Mouse (Mus musculus) ES-E14 (cell line): ENCODE data around the gene Plvap. TPM values are rescaled to one million over a fixed set of nuclear protein-coding genes. Genes with fewer than 3 reads are reported as not detected.

Source experiments
- DNase-seq: peaks from one replicate; pipeline ENCODE4 v3.0.0-alpha.2; 2013; ENCODE audit warnings: low read depth, low spot score
- H3K27ac ChIP-seq: 2 replicates; pipeline ENCODE4 v1.5.1; 2012; ENCODE audit warnings: low read depth, mild to moderate bottlenecking, low read length, moderate library complexity, mixed read lengths; ENCODE audit not compliant: poor library complexity, insufficient read depth, severe bottlenecking
- H3K36me3 ChIP-seq: 2 replicates; pipeline ENCODE4 v1.6.1; 2012; ENCODE audit warnings: mild to moderate bottlenecking, low read length, moderate library complexity, mixed read lengths; ENCODE audit not compliant: control insufficient read depth, poor library complexity, insufficient read depth, severe bottlenecking
- H3K4me1 ChIP-seq, 2 experiments: fragments of 150-350 bp in 1 of 2; sonication (generic) in 1 of 2; 2 replicates each; pipeline ENCODE4 v1.6.1; 2012; ENCODE audit warnings: low read length in 2 of 2, mild to moderate bottlenecking in 1 of 2, mixed read lengths in 1 of 2; ENCODE audit not compliant: control insufficient read depth in 2 of 2, insufficient read depth in 2 of 2, poor library complexity in 1 of 2
- H3K4me3 ChIP-seq, 2 experiments: fragments of 150-350 bp in 1 of 2; sonication (generic) in 1 of 2; 2 replicates each; pipeline ENCODE4 v1.5.1; 2012; ENCODE audit warnings: low read length in 2 of 2, low read depth in 1 of 2, mild to moderate bottlenecking in 1 of 2, mixed read lengths in 1 of 2; ENCODE audit not compliant: insufficient read depth in 1 of 2, poor library complexity in 1 of 2, severe bottlenecking in 1 of 2
- H3K9ac ChIP-seq: 2 replicates; pipeline ENCODE4 v1.6.1; 2012; ENCODE audit warnings: low read depth, mild to moderate bottlenecking, low read length, mixed read lengths; ENCODE audit not compliant: poor library complexity, insufficient read depth, severe bottlenecking
- H3K9me3 ChIP-seq: fragments of 150-350 bp; sonication (generic); 2 replicates; pipeline ENCODE4 v1.6.1; 2012; ENCODE audit warnings: low read depth, mild to moderate bottlenecking, low read length; ENCODE audit not compliant: control insufficient read depth, insufficient read depth
- CHD2 ChIP-seq: IDR thresholded peaks from 2 replicates; pipeline ENCODE4 v1.6.1; 2014; ENCODE audit warnings: mild to moderate bottlenecking, low read depth, low read length, inconsistent platforms
- HCFC1 ChIP-seq: IDR thresholded peaks from 2 replicates; pipeline ENCODE4 v1.6.1; 2012; ENCODE audit warnings: low read length, inconsistent platforms, borderline replicate concordance; ENCODE audit not compliant: insufficient read depth
- MAFK ChIP-seq: IDR thresholded peaks from 2 replicates; pipeline ENCODE4 v1.6.1; 2014; ENCODE audit warnings: mild to moderate bottlenecking, low read depth, low read length, inconsistent platforms; ENCODE audit not compliant: insufficient read depth
- ZC3H11A ChIP-seq: IDR thresholded peaks from 2 replicates; pipeline ENCODE4 v1.6.1; 2012; ENCODE audit warnings: low read depth, mild to moderate bottlenecking, inconsistent platforms, low read length, borderline replicate concordance
- ZNF384 ChIP-seq: IDR thresholded peaks from 2 replicates; pipeline ENCODE4 v1.6.1; 2012; ENCODE audit warnings: low read depth, low read length, inconsistent platforms
- in situ Hi-C, 2 experiments: fragments of 600-800 bp; cut with MboI; formaldehyde crosslinking; loops; one replicate each; pipeline ENCODE4 v1.15.1; 2025; ENCODE audit warnings: low sequenced_read_pairs in 2 of 2, inconsistent platforms in 1 of 2; ENCODE audit not compliant: unreplicated experiment in 2 of 2
- total RNA-seq: library from RNA; depleted of rRNA; stranded (reverse); fragments of 300-350 nt; gene quantifications from 2 replicates; pipeline ENCODE4 v1.2.3, GENCODE M21; 2012

The Plvap gene
- total RNA-seq, 1 experiment = 2.5 TPM

GRCm38 (mm10) chr8:71558071-71558957 is 46.8 kb upstream of the Plvap start, which contains the start of gene Tmem221:
TSS of gene Tmem221 (minus strand) at chr8:71558871.
- peak within 1 kb of the TSS; percentile 73 to 74 for H3K4me3 ChIP-seq
- TF ChIP-seq ZNF384 (no peak), ZC3H11A (no peak), MAFK (no peak)
- no peaks in the 10 kb centered on the region for H3K9me3 ChIP-seq
- no peaks in the 10 kb centered on the region; a peak in 1 of 4 replicates for H3K4me1 ChIP-seq
- H3K36me3 ChIP-seq = no peaks in the 10 kb centered on the region
- no peak within 1 kb of the TSS for H3K27ac ChIP-seq
- no peak for DNase-seq
- in situ Hi-C loops = no loop called here
- H3K9ac ChIP-seq = peak within 1 kb of the TSS; percentile 70

GRCm38 (mm10) chr8:71554644-71555043 is 43.1 kb upstream of the Plvap start:
- DNase-seq = no peak
- no peaks in the 10 kb centered on the region for H3K36me3 ChIP-seq
- no peak overlapping the region for H3K27ac ChIP-seq
- no peaks in the 10 kb centered on the region; a peak in 1 of 4 replicates for H3K4me1 ChIP-seq
- no peak overlapping the region for H3K9ac ChIP-seq
- in situ Hi-C loops = no loop called here
- H3K4me3 ChIP-seq = no peak overlapping the region
- no peak for TF ChIP-seq ZNF384
- no peak for TF ChIP-seq HCFC1
- TF ChIP-seq ZC3H11A = no peak
- no peak for TF ChIP-seq CHD2
- no peak for TF ChIP-seq MAFK
- H3K9me3 ChIP-seq = no peaks in the 10 kb centered on the region

GRCm38 (mm10) chr8:71554001-71554400 is 42.4 kb upstream of the Plvap start:
- no peak overlapping the region for H3K9ac ChIP-seq
- no peak for TF ChIP-seq HCFC1
- no peak for TF ChIP-seq CHD2
- TF ChIP-seq MAFK = no peak
- TF ChIP-seq ZNF384 = no peak
- no peak for TF ChIP-seq ZC3H11A
- no peak overlapping the region for H3K4me3 ChIP-seq
- H3K27ac ChIP-seq = no peak overlapping the region
- no peaks in the 10 kb centered on the region; a peak in 1 of 4 replicates for H3K4me1 ChIP-seq
- no peaks in the 10 kb centered on the region for H3K9me3 ChIP-seq
- in situ Hi-C loops = no loop called here
- H3K36me3 ChIP-seq = no peaks in the 10 kb centered on the region
- DNase-seq = no peak

DNA sequence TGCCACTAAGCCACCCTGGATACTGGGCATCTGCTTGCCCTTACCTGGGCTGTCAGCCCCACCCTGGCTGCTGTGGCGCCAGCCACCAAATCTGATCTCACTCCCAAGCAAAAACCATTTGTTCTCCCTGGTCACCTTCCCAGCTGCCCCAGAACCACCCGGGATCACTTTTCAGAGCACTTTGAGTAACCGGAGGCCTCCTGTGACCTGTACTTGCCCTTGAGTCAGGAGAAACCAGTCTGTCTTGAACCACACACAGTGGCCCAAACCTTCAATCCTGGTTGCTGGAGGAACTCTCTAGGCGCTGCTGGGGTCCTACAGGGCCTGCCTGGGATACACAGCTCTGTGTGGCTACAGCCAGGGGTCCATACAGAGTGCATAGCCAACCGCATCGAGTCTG is 41.2 kb upstream of the Plvap start:
- DNase-seq = no peak
- H3K4me1 ChIP-seq = no peaks in the 10 kb centered on the region; a peak in 1 of 4 replicates

More for the DNA sequence above, 41.2 kb upstream of the Plvap start:
- Histone ChIP-seq H3K27ac (no peak overlapping the region), H3K9me3 (no peaks in the 10 kb centered on the region), H3K9ac (no peak overlapping the region), H3K36me3 (peaks cover 4% of the 10 kb centered on the region; the same call in 1 of the 2 replicates), H3K4me3 (no peak overlapping the region)
- TF ChIP-seq MAFK (no peak), ZNF384 (no peak), CHD2 (no peak), ZC3H11A (no peak), HCFC1 (no peak)
- in situ Hi-C loops = no loop called here
